Mouse (Mus musculus) heart, postnatal 25 days (tissue): ENCODE measurements around the gene Gnmt. TPM values are rescaled to one million over a fixed set of nuclear protein-coding genes. Genes with fewer than 3 reads are reported as not detected.

ENCODE experiments used
- DNase-seq: peaks from one replicate; pipeline ENCODE4 v3.0.0; 2022; ENCODE audit warnings: low spot score
- intact Hi-C: fragments of 180-260 bp; cut with DNase I; formaldehyde crosslinking; loops from one replicate; pipeline ENCODE4 v1.15.1; 2025
- total RNA-seq, 2 experiments: library from RNA; stranded (reverse); gene quantifications; 2 replicates each; pipeline ENCODE4 v1.2.3; 2021

Gnmt gene
- total RNA-seq, 2 experiments from 2014 or later, result 0.92 to 2.3 TPM

GRCm38 (mm10) chr17:46679843-46680759 is 48.9 kb downstream of the Gnmt start:
- intact Hi-C loops, result loop anchor here (2.0 kb wide), 2 partner anchors 31 to 35 kb away; no protein-coding TSS in a partner anchor

DNA sequence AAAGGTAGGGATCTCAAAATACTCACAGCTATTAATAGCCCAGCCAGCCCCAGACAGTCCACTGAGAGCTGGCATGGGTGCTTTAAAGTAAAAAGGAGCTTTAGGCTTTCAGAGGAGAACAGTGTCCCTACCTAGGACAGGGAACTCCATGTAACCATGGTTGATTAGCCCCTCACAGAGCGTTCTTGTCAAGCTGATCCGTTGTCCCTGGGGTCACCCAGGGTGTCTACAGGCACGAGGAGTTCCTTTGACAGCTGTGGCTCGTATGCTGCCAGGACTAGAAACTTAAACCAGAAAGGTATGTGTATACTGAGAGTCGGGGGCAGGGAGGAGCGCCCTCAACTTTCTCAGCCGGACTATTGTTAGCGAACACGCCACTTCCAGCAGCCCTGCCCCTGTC is 50.1 kb downstream of the Gnmt start:
- intact Hi-C loops, result no loop called here
- no peak for DNase-seq

More at GRCm38 (mm10) chr17:46679843-46680759, 48.9 kb downstream of the Gnmt start:
- DNase-seq, result no peak

- DNase-seq, result no peak
- intact Hi-C loops, result no loop called here
Observed at GRCm38 (mm10) chr17:46678416-46678815, 50.6 kb downstream of the Gnmt start, which contains the start of gene Mea1. Mea1 (plus strand) TSS chr17:46678793.

Other genes with a start within 250 kb of the Gnmt start
- gene Ttbk1, start 241.5 kb downstream of the Gnmt start, total RNA-seq, result under 1 TPM; 0.20 to 0.34 TPM
- gene Dnph1, start 232.5 kb downstream of the Gnmt start, total RNA-seq, result 1 to 10 TPM; 1.1 to 2.4 TPM
- gene Cul9, start 182.8 kb downstream of the Gnmt start, total RNA-seq, result 10 to 100 TPM; 19.4 to 19.5 TPM
- gene Srf, start 173.0 kb downstream of the Gnmt start, total RNA-seq, result 10 to 100 TPM; 98.7 to 99.3 TPM
- gene Ptk7, start 99.7 kb downstream of the Gnmt start, total RNA-seq, result 1 to 10 TPM; 3.3 to 4.1 TPM
- 10 to 100 TPM; 26.3 to 27.1 TPM for gene Klc4, start 83.1 kb downstream of the Gnmt start, total RNA-seq
- 100 to 1,000 TPM; 125 to 132 TPM for gene Mrpl2, start 82.9 kb downstream of the Gnmt start, total RNA-seq
- gene Cul7, start 78.8 kb downstream of the Gnmt start, total RNA-seq, result 10 to 100 TPM; 21.3 to 23.0 TPM
- gene Rrp36, start 54.8 kb downstream of the Gnmt start, total RNA-seq, result 10 to 100 TPM in 1 of 2 experiments, 1 to 10 TPM in 1; 9.9 to 10.8 TPM
- 10 to 100 TPM; 48.6 to 53.8 TPM for gene Mea1, start 50.4 kb downstream of the Gnmt start, total RNA-seq
- gene Klhdc3, start 48.3 kb downstream of the Gnmt start, total RNA-seq, result 100 to 1,000 TPM in 1 of 2 experiments, 10 to 100 TPM in 1; 95.5 to 107 TPM
- 10 to 100 TPM; 33.2 to 34.9 TPM for gene Ppp2r5d, start 24.1 kb downstream of the Gnmt start, total RNA-seq
- gene Pex6, start 17.7 kb downstream of the Gnmt start, total RNA-seq, result 10 to 100 TPM; 29.9 to 32.2 TPM
- gene Cnpy3, start 23.0 kb upstream of the Gnmt start, total RNA-seq, result 10 to 100 TPM; 18.8 to 20.1 TPM
- not detected for gene Ptcra, start 34.5 kb upstream of the Gnmt start, total RNA-seq
- 10 to 100 TPM; 26.1 to 28.2 TPM for gene 2310039H08Rik, start 43.5 kb upstream of the Gnmt start, total RNA-seq
- gene Rpl7l1, start 53.5 kb upstream of the Gnmt start, total RNA-seq, result 10 to 100 TPM; 56.0 to 58.6 TPM
- gene Bicral, start 129.3 kb upstream of the Gnmt start, total RNA-seq, result 10 to 100 TPM; 15.0 to 16.7 TPM
- gene Tbcc, start 161.5 kb upstream of the Gnmt start, total RNA-seq, result 10 to 100 TPM; 15.5 to 17.7 TPM
- not detected for gene Prph2, start 181.3 kb upstream of the Gnmt start, total RNA-seq